Mouse (Mus musculus) MEL (cell line): ENCODE results near the gene Lpgat1.

Source experiments
- CTCF ChIP-seq, 3 experiments: IDR thresholded peaks in 2 of 3; conservative IDR thresholded peaks in 1 of 3; 2 replicates each; pipeline ENCODE4 v1.5.1; 2011 to 2012; ENCODE audit warnings: low read length in 3 of 3, low read depth in 2 of 3, mild to moderate bottlenecking in 2 of 3, improper control_type of control experiment in 1 of 3, inconsistent platforms in 1 of 3, mixed read lengths in 1 of 3, moderate library complexity in 1 of 3; ENCODE audit not compliant: control insufficient read depth in 1 of 3, insufficient read depth in 1 of 3, poor library complexity in 1 of 3, severe bottlenecking in 1 of 3
- ELF1 ChIP-seq: IDR thresholded peaks from 2 replicates; pipeline ENCODE4 v1.6.1; 2014; ENCODE audit warnings: low read depth, mild to moderate bottlenecking, inconsistent platforms, low read length, improper control_type of control experiment, moderate library complexity
- EP300 ChIP-seq, 2 experiments: IDR thresholded peaks; 2 replicates each; pipeline ENCODE4 v1.6.1; 2011; ENCODE audit warnings: improper control_type of control experiment in 2 of 2, low read length in 2 of 2, low read depth in 1 of 2, mild to moderate bottlenecking in 1 of 2
- GABPA ChIP-seq: IDR thresholded peaks from 2 replicates; pipeline ENCODE4 v1.6.1; 2012; ENCODE audit warnings: low read depth, mild to moderate bottlenecking, inconsistent platforms, low read length, improper control_type of control experiment, moderate library complexity
- USF2 ChIP-seq, 2 experiments: IDR thresholded peaks; 2 replicates each; pipeline ENCODE4 v1.6.1; 2011 to 2012; ENCODE audit warnings: improper control_type of control experiment in 2 of 2, low read length in 2 of 2, borderline replicate concordance in 1 of 2, inconsistent platforms in 1 of 2, low read depth in 1 of 2, mild to moderate bottlenecking in 1 of 2; ENCODE audit not compliant: insufficient read depth in 1 of 2

DNA sequence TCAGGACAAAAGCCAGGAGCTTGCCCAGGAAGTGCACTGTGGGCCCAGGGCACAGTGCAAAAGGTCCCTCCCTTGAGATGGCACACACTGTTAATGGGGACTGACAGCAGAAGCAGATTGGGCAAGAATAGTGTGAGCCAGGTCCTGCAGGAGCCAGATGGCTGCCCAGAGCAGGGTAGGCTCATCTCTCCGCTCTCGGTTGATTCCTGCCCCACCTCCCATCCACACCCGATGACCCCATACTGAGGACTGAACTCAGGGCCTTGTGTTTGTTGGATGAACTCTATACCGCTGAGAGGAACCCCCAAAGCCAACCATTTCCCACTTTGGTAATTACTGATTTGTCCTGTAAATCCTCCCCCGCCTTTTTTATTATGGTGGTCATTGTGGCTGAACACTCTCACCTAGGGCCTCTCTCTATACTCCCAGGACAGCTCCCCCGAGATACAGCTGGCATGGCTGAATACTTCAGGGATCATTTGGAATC is 100.6 kb downstream of the Lpgat1 start:
- TF ChIP-seq GABPA (no peak), ELF1 (no peak), USF2 (IDR thresholded peaks at IDR 0.05; ENCODE audit: borderline replicate concordance in 1 of 2, insufficient read depth in 1 of 2, low read depth in 1 of 2, low read length in 2 of 2) (no peak), EP300 (IDR thresholded peaks at IDR 0.05; ENCODE audit: low read depth in 1 of 2, low read length in 2 of 2) (no peak), CTCF (IDR thresholded peaks at IDR 0.05 in 2 of 3, conservative IDR thresholded peaks at IDR 0.05 in 1 of 3; ENCODE audit: control insufficient read depth in 1 of 3, insufficient read depth in 1 of 3, low read depth in 2 of 3, low read length in 3 of 3, poor library complexity in 1 of 3, severe bottlenecking in 1 of 3) (no peak)
